Mouse (Mus musculus) adipocyte (in vitro differentiated cells): ENCODE measurements at regions not wholly inside any gene's neighbourhood (a gene's known extent, or its start where the extent isn't known, plus 50 kb on each side); places are given as distances from the start of the nearest gene placed in this dataset.

Source experiments
- DNase-seq: peaks from one replicate; pipeline ENCODE4 v3.0.0-alpha.2; 2016; ENCODE audit warnings: low spot score

DNA sequence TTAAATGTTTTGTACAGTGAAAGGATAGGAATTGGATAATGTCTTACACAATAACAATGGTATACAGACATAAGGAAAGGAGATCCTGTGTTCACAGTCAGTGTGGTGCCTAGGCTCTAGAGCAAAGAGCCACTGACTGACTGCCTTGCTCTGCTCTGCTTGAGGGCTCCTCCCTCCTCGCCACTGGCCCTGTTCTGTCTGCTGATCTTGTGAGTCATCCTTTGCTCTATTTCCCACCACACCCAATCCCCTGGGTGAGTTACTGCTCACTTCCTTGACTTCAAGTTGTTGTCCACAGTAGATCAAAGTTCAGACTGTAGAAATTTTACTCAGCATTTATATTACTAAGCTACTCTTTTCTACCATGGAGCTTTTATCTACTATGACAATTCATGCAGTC lies 117.3 kb downstream of the Tmsb4x start:
- peak; percentile 80 for DNase-seq

DNA sequence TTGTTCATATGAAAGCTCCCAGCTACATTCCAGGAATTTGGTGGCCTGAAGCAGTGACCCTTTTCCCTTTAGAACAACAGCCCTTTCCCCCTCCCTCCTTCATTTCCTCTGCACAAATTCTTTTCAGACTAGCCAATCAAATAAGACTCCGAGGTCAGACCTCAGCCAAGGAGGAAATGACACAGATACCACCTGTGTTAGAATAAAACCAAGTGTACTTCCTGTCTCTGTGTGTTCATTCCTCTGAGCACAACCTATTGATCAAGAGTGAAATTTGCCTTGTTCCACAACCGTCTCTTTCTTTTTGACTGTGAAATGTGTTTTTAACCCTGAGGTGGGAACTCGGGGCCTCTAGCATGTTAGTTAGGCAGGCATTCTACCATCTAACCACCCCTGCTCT lies 120.2 kb downstream of the Tmsb4x start:
- no peak for DNase-seq

- DNase-seq, result no peak
These were observed 120.7 kb downstream of the Tmsb4x start for GRCm38 (mm10) chrX:167088438-167088837.

DNA sequence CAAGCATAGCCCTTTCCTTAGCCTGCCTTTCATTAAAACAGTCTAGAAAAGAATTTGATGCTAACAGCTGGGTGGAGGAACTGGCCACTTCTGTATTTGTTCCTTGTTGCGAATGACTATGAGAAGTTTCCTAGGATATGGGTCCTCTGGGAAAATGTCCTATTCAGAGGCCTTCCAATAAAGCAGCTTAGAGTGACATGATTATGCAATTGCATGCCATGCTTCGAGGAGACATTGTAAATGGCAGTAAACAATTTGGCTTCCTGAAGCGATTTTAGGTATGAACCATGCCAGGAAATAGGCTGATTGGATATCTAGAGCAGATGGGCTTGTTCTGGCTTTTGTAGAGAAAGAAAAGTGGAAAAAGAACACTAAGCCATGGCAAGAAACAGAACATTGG lies 128.3 kb downstream of the Tmsb4x start:
- peak; percentile 34 for DNase-seq

GRCm38 (mm10) chrX:167069075-167069474 lies 140.0 kb downstream of the Tmsb4x start:
- no peak for DNase-seq

DNA sequence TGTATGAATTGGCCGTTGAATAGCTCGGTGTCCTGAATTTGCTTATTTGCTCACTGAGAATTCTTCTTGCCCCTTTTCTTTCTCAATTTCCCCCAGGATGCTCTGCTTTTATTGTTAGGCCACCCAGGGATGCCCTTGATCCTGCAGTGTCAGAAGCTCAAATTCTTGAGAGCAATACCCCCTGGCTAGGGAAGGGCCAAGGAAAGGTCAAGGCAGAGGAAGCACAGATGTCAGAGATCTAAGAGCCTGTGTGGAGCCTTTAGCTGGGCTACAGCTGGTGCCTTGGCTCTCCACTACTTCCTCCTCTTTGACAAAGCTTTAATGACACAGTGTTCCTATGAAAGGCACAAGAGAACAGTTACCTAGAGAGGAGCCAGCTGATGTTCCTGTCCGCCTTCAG lies 141.2 kb downstream of the Tmsb4x start:
- no peak for DNase-seq

DNA sequence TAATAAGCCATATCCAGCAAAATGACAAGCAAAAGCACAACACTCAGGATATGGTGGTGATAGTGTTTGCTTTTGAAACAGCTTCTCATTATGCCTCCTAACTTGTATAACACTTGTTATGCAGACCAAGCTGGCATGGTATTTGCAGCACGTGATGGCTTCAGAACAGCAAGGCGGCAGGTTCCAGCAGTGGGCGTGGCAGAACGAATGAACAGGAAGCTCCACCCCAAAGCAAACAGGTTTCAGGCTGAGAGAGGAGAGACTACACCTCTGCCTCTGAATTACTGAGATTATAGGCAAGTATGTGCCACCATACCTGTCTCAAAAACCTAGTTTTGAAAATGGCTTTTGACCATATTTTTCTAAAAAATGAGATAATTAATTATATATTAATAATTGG lies 145.2 kb downstream of the Tmsb4x start:
- DNase-seq, result no peak

DNA sequence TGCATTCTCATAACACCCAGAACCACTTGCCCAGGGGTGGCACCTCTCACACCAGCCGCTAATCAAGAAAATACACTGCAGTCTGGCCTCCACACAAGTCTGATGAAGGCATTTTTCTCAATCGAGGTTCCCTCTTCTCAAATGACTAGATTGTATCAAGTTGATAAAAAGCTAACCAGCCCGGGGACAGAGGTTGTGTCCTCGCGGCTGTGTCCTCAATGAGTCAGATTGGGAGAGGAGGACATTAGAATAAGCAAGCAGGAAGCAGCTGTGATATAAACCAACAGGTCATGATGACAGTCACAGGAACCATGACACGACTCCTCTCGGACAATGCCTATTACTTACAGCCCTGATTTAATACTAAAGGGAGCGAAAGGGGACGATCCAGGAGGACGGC lies 156.7 kb downstream of the Tmsb4x start:
- no peak for DNase-seq

DNA sequence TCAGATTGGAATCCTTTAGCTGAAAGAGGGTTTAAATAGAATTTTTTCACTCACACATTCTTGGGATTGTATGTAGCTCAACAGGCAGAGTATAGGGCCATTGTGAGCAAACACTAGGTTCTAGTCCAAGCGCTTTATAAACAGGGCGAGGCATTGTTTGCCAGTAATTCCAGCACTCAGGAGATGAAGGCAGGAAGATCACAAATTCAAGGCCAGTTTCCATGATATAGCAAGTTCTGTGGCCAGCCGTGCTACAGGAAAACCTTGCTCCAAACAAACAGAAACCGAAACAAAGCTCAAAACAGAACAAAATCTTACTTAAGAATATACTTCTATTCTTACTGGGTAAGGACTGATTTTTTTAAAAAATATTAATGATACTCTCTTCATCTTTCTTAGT lies 159.0 kb downstream of the Tmsb4x start:
- DNase-seq, result no peak

GRCm38 (mm10) chrX:167049191-167049968 lies 159.7 kb downstream of the Tmsb4x start:
- DNase-seq, result peak; percentile 9

DNA sequence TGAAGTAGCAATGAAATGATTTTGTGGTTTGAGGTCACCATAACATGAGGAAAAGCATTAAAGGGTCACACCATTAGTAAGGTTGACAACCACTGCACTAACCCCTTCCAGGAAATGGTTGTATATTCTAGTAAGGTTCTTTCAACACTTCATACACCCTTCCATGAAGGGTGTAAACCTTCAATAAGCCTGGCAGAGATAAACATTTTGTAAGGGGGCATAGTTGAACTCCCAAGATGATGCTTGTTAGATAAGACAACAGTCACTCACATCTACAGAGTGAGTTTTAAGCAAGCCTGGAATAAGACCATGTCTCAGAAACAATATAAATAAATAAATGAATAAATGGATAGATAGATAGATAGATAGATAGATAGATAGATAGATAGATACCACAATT lies 171.1 kb downstream of the Tmsb4x start:
- no peak for DNase-seq

- DNase-seq, result no peak
These were observed 172.8 kb downstream of the Tmsb4x start for GRCm38 (mm10) chrX:167036355-167036754.

DNA sequence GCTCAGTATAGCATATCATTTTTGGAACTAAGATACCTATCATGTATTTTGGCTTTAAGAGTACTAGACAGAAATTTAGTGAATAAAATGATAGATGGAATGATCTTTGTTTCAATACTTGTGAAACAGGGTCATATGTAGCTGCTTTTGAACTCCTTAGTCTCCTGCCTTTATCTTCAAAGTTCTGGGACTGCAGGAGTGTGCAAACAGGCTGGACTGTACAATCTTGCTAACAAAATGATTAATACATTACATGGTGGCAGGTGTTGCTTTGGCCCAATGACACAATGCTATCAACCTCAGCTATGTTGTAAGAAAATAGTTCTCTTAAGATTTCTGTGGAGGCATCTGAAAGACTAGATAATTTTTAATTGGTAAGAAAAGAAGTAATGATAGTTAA lies 173.5 kb downstream of the Tmsb4x start:
- DNase-seq, result no peak

DNA sequence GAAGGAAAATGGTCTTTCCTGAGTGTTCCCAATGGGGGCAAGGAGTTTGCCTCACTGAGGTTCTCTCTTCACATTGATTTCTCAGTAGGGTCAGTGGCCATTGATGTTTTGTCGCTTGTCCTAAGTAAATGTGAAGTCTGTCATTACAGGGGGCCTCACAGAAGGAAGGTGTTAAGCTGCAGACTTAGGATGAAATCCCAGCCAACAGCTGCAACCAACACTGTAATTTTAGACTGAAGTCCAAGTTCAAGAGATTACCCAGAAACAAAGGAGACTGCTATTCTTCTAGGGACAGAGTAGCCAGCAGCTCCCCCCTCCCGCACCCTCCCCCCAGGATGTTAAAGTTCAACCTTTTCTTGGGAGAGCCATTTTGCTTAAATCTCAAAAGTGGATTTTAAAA lies 176.0 kb downstream of the Tmsb4x start:
- DNase-seq, result no peak

GRCm38 (mm10) chrX:167032586-167032985 lies 176.5 kb downstream of the Tmsb4x start:
- DNase-seq, result peak; percentile 21

DNA sequence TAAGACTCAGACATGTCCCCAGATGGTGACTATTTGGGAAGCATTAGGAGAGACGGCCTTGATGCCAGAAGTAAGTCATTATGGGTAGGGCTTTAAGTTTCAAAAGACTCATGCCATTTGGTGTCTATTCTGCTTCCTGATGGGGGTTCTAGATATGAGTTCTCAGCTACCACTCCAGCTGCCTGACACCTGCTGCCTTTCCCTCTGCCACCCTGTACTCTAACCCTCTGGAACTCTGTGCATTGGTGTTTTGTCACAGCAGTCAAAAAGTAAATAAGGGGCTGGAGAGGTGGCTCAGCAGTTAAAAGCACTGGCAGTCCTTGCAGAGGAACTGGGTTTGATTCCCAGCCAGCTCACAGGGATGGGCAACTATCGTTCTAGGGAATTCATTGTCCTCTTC lies 177.6 kb downstream of the Tmsb4x start:
- DNase-seq, result no peak

DNA sequence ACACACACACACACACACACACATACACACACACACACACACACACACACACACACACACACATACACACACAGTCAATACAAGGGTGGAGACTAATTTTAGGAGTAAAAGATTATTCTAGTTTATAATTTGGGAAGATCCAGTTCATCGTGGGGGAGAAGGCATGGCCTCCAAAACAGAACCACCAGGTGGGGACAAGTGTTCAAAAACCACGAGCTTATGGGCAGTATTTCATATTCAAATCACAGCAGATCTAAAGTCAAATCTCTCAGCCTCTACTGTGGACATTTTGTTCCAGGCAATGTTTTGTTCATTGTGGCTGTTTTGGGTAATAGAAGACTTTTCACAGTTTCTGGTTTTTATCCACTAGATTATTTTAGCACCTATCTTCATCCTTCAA lies 193.5 kb downstream of the Tmsb4x start:
- peak; percentile 7 for DNase-seq

DNA sequence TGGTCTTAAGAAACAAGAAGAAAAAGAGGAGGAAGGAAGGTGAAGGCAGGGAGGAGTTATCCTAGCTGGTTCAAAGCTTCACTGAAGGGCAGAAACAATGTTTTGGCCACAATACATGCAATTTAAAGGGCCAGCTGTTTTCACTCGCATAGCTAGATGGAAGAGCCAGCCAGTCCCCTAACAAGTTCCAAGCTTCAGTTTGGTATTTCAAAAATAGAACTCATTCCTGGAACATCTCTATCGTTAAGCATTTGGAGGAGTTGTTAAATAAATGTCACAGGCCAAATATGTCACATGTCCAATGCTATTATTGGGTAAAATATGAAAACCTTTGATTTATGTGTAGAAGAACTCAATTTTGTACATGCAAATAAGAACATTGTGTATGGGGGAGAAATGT lies 194.8 kb downstream of the Tmsb4x start:
- DNase-seq, result peak; percentile 23

- DNase-seq, result peak; percentile 57
These were observed 196.2 kb downstream of the Tmsb4x start for GRCm38 (mm10) chrX:167012891-167013290.

DNA sequence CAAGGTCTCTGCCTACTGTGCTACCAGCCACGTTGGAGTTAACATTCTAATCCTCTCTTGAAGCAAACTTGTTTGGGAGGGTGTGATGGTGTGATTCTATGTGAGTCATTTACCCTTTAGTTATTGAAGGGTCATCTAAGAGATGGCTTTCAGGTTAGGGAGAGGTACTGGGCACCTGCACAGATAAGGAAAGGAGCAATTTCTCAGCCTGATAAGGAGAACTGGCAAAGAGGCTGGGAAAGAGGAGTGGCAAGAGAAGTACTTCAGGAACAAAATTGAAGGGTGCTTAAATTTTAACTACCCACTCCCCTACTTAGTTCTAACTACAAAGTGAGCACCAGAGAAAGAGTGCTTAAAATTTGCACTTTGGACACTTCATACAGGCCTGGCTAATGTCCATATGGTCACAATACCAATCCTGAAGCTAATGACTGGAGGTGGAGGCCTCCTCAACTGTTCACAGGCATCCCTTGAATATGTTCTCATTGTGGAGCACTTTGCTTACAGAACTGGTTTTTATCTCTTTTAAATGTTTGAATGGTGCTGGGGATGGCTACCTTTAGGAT lies 197.1 kb downstream of the Tmsb4x start:
- no peak for DNase-seq

DNA sequence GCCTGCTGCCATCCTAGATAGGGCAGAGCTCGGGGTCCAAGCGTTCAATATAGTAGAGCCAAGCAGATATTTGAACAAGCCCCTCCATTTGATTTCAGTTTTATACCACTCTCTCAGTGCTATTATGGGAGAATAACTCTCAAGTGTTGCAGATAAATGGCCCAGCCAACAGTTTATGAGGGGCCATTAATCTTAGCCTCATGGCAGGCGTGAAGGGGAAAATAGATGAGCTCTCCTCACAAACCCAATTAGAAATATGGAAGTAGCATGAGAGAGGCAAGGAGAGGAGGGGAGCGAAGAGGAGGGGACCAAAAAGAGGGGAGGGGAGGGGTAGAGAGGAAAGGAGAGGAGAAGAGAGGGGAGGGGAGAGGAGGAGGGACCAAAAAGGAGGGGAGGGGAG lies 213.3 kb downstream of the Tmsb4x start:
- no peak for DNase-seq

- no peak for DNase-seq
These were observed 228.1 kb downstream of the Tmsb4x start for GRCm38 (mm10) chrX:166981003-166981402.

DNA sequence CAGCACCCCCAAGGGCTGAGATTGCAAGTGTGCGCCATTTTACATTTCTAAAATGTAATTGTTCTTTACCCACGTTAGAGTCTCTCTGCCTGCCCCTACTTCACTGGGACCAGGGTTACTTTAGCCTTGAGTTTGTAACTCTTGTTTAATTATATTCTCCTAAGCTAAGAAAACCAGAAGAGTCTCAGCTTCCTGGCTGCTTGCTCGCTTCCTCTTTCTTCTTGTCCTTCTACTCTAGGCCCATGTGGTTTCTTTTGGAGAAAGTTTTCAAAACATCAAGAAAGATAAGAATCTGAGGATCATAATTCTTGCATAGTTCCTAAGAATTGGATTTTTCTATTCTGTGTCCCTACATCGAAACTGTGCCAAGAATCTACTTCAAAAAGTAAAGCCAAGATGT lies 228.6 kb downstream of the Tmsb4x start:
- no peak for DNase-seq

DNA sequence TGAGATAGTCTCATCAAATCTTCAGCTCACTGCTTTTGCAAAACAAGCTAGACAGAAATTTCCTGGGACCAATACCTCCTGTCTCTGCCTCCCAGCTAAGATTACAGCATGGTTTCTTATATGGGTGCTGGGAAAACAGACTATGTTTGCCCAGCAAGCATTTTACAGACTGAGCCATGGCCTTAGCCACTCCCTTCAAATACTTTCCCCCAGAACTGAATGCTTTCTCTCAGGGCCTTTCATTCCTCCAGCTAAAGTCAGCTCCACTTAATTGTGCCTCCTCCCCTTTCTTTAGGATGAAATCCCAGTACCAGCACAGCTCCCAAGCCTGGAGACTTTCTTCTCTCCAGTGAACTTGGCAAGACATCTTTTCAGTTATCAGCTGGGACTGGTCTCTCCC lies 232.1 kb downstream of the Tmsb4x start:
- no peak for DNase-seq
